Mouse (Mus musculus) forebrain, embryonic 16.5 days (tissue): ENCODE data around the gene Casp1. TPM values are rescaled to one million over a fixed set of nuclear protein-coding genes. Genes with fewer than 3 reads are reported as not detected.

Experiments used
- ATAC-seq: fragments of 200-750 bp; cut with Nextera tagmentation; 2 replicates; pipeline ENCODE4 v1.8.0; 2017; ENCODE audit warnings: mild to moderate bottlenecking, moderate library complexity
- H3K27ac ChIP-seq: fragments of 300-500 bp; sonication (generic); 2 replicates; pipeline ENCODE4 v1.5.1; 2014; ENCODE audit warnings: low read length, control low read depth
- H3K27me3 ChIP-seq: fragments of 300-500 bp; sonication (generic); replicated peaks from 2 replicates; pipeline ENCODE4 v1.6.1; 2014; ENCODE audit warnings: low read length; ENCODE audit not compliant: control insufficient read depth, insufficient read depth
- H3K36me3 ChIP-seq: fragments of 300-500 bp; sonication (generic); 2 replicates; pipeline ENCODE4 v1.6.1; 2014; ENCODE audit not compliant: control insufficient read depth, insufficient read depth
- H3K4me1 ChIP-seq: fragments of 300-500 bp; sonication (generic); replicated peaks from 2 replicates; pipeline ENCODE4 v1.6.1; 2014; ENCODE audit warnings: low read length; ENCODE audit not compliant: control insufficient read depth, insufficient read depth
- H3K4me2 ChIP-seq: fragments of 300-500 bp; sonication (generic); 2 replicates; pipeline ENCODE4 v1.6.1; 2014; ENCODE audit warnings: mild to moderate bottlenecking, low read length, control low read depth
- H3K4me3 ChIP-seq: fragments of 300-500 bp; sonication (generic); replicated peaks from 2 replicates; pipeline ENCODE4 v1.5.1; 2014; ENCODE audit warnings: mild to moderate bottlenecking, low read length, control low read depth
- H3K9ac ChIP-seq: fragments of 300-500 bp; sonication (generic); replicated peaks from 2 replicates; pipeline ENCODE4 v1.6.1; 2014; ENCODE audit warnings: low read depth, low read length, control low read depth
- H3K9me3 ChIP-seq: fragments of 300-500 bp; sonication (generic); 2 replicates; pipeline ENCODE4 v1.6.1; 2016; ENCODE audit warnings: low read length; ENCODE audit not compliant: control insufficient read depth
- WGBS: fragments of 180-500 bp; shearing (Covaris S2); extraction: QIAGEN DNeasy Blood & Tissue Kit; methylation state at CpG from one replicate; pipeline ENCODE4 v1.1.7; 2014; 5-methylcytosine and 5-hydroxymethylcytosine counted together
- polyA plus RNA-seq: library from polyadenylated mRNA; unstranded; fragments of >200 nt; fragmentation: Nextera tagmentation; extraction: Ambion mirVana; gene quantifications from 2 replicates; pipeline ENCODE4 v1.2.1, GENCODE M21; 2015

Casp1 gene
- 0.42 and 0.81 TPM in 2 replicates for polyA plus RNA-seq

- no peak for ATAC-seq
- Histone ChIP-seq H3K9me3 (no peaks in the 10 kb centered on the region), H3K4me3 (no peak within 1 kb of the TSS), H3K27ac (no peak within 1 kb of the TSS), H3K27me3 (no peaks in the 10 kb centered on the region), H3K36me3 (no peaks in the 10 kb centered on the region), H3K9ac (no peak within 1 kb of the TSS), H3K4me2 (no peak within 1 kb of the TSS), H3K4me1 (no peaks in the 10 kb centered on the region)
- 32% methylated on average over 11 of the region's 11 CpGs for WGBS
Observed at GRCm38 (mm10) chr9:5298329-5299131, at the start of gene Casp1. TSS of gene Casp1 (plus strand) at chr9:5298517.

- WGBS, result 30% methylated on average over 2 of the region's 2 CpGs
- no peak for ATAC-seq
- Histone ChIP-seq H3K36me3 (no peaks in the 10 kb centered on the region), H3K4me2 (no peak overlapping the region), H3K4me1 (no peaks in the 10 kb centered on the region), H3K27me3 (no peaks in the 10 kb centered on the region), H3K9me3 (no peaks in the 10 kb centered on the region), H3K4me3 (no peak overlapping the region), H3K9ac (no peak overlapping the region), H3K27ac (no peak overlapping the region)
Observed at GRCm38 (mm10) chr9:5263951-5264475, 34.3 kb upstream of the Casp1 start.

GRCm38 (mm10) chr9:5270274-5270673, 28.0 kb upstream of the Casp1 start:
- Histone ChIP-seq H3K27me3 (no peaks in the 10 kb centered on the region), H3K27ac (no peak overlapping the region), H3K36me3 (no peaks in the 10 kb centered on the region), H3K9ac (no peak overlapping the region), H3K4me2 (no peak overlapping the region), H3K4me3 (no peak overlapping the region), H3K4me1 (no peaks in the 10 kb centered on the region), H3K9me3 (no peaks in the 10 kb centered on the region)
- no peak for ATAC-seq
- WGBS, result 90% methylated on average over 2 of the region's 2 CpGs

- no peak for ATAC-seq
Observed at GRCm38 (mm10) chr9:5270884-5271283, 27.4 kb upstream of the Casp1 start.

GRCm38 (mm10) chr9:5271334-5271845, 26.9 kb upstream of the Casp1 start:
- Histone ChIP-seq H3K4me3 (no peak overlapping the region), H3K4me1 (no peaks in the 10 kb centered on the region), H3K36me3 (no peaks in the 10 kb centered on the region), H3K27ac (no peak overlapping the region), H3K9ac (no peak overlapping the region), H3K27me3 (no peaks in the 10 kb centered on the region), H3K4me2 (no peak overlapping the region), H3K9me3 (no peaks in the 10 kb centered on the region)
- 89% methylated on average over 6 of the region's 6 CpGs for WGBS
- no peak for ATAC-seq

More at GRCm38 (mm10) chr9:5270884-5271283, 27.4 kb upstream of the Casp1 start:
- Histone ChIP-seq H3K27me3 (no peaks in the 10 kb centered on the region), H3K4me1 (no peaks in the 10 kb centered on the region), H3K9ac (no peak overlapping the region), H3K36me3 (no peaks in the 10 kb centered on the region), H3K4me2 (no peak overlapping the region), H3K27ac (no peak overlapping the region), H3K4me3 (no peak overlapping the region), H3K9me3 (no peaks in the 10 kb centered on the region)
- WGBS, result 74% methylated on average over 1 of the region's 1 CpGs

- Histone ChIP-seq H3K4me1 (no peaks in the 10 kb centered on the region), H3K36me3 (no peaks in the 10 kb centered on the region), H3K9ac (no peak overlapping the region), H3K4me2 (no peak overlapping the region), H3K27ac (no peak overlapping the region), H3K4me3 (no peak overlapping the region), H3K27me3 (no peaks in the 10 kb centered on the region), H3K9me3 (no peaks in the 10 kb centered on the region)
- WGBS, result 89% methylated on average over 2 of the region's 2 CpGs
- no peak for ATAC-seq
Observed at GRCm38 (mm10) chr9:5286071-5286470, 12.2 kb upstream of the Casp1 start.

- H3K4me2 ChIP-seq, result no peak overlapping the region
- no peaks in the 10 kb centered on the region for H3K27me3 ChIP-seq
- no peaks in the 10 kb centered on the region for H3K36me3 ChIP-seq
- H3K27ac ChIP-seq, result no peak overlapping the region
- no peak overlapping the region for H3K9ac ChIP-seq
- ATAC-seq, result no peak
- no peak overlapping the region for H3K4me3 ChIP-seq
- H3K9me3 ChIP-seq, result no peaks in the 10 kb centered on the region
- no peaks in the 10 kb centered on the region for H3K4me1 ChIP-seq
Observed at GRCm38 (mm10) chr9:5286597-5286996, 11.7 kb upstream of the Casp1 start.

GRCm38 (mm10) chr9:5296354-5297237, 1.7 kb upstream of the Casp1 start:
- WGBS, result 78% methylated on average over 2 of the region's 2 CpGs
- ATAC-seq, result no peak
- no peak overlapping the region for H3K27ac ChIP-seq

GRCm38 (mm10) chr9:5299132-5299381, 740 bp downstream of the Casp1 start:
- Histone ChIP-seq H3K27me3 (no peaks in the 10 kb centered on the region), H3K9me3 (no peaks in the 10 kb centered on the region), H3K4me2 (no peak overlapping the region), H3K36me3 (no peaks in the 10 kb centered on the region), H3K9ac (no peak overlapping the region), H3K4me3 (no peak overlapping the region), H3K4me1 (no peaks in the 10 kb centered on the region), H3K27ac (no peak overlapping the region)
- WGBS, result 59% methylated on average over 2 of the region's 2 CpGs
- ATAC-seq, result no peak

More at GRCm38 (mm10) chr9:5296354-5297237, 1.7 kb upstream of the Casp1 start:
- Histone ChIP-seq H3K27me3 (no peaks in the 10 kb centered on the region), H3K4me3 (no peak overlapping the region), H3K36me3 (no peaks in the 10 kb centered on the region), H3K4me2 (no peak overlapping the region), H3K4me1 (no peaks in the 10 kb centered on the region), H3K9ac (no peak overlapping the region), H3K9me3 (no peaks in the 10 kb centered on the region)
